Mouse (Mus musculus) hindbrain, embryonic 14.5 days (tissue): ENCODE results near the gene Gm9844. TPM values are rescaled to one million over a fixed set of nuclear protein-coding genes. Genes with fewer than 3 reads are reported as not detected.
A peak's percentile ranks its signal among the peaks of the same experiment; 100 is the strongest.
"Not testable (repeated sequence)": the region's sequence is repeated elsewhere in the genome, so short reads cannot be mapped to it uniquely, and the experiment has no call there.

Source experiments
- ATAC-seq: fragments of 200-750 bp; cut with Nextera tagmentation; 2 replicates; pipeline ENCODE4 v1.8.0; 2017; ENCODE audit warnings: moderate number of reproducible peaks, mild to moderate bottlenecking, moderate TSS enrichment, moderate library complexity; ENCODE audit not compliant: low FRiP score
- DNase-seq: peaks from one replicate; pipeline ENCODE4 v3.0.0-alpha.2; 2015; ENCODE audit warnings: low spot score
- H3K27ac ChIP-seq: fragments of 300-500 bp; sonication (generic); 2 replicates; pipeline ENCODE4 v1.5.1; 2014; ENCODE audit warnings: mild to moderate bottlenecking, moderate library complexity
- H3K27me3 ChIP-seq: fragments of 300-500 bp; sonication (generic); 2 replicates; pipeline ENCODE4 v1.6.1; 2014; ENCODE audit warnings: mild to moderate bottlenecking, low read length, mixed read lengths; ENCODE audit not compliant: control insufficient read depth, insufficient read depth
- H3K36me3 ChIP-seq: fragments of 300-500 bp; sonication (generic); replicated peaks from 2 replicates; pipeline ENCODE4 v1.6.1; 2014; ENCODE audit not compliant: control insufficient read depth, insufficient read depth
- H3K4me1 ChIP-seq: fragments of 300-500 bp; sonication (generic); replicated peaks from 2 replicates; pipeline ENCODE4 v1.6.1; 2014; ENCODE audit warnings: antibody characterized with exemption, low read length, mixed read lengths; ENCODE audit not compliant: control insufficient read depth, insufficient read depth
- H3K4me2 ChIP-seq: fragments of 300-500 bp; sonication (generic); replicated peaks from 2 replicates; pipeline ENCODE4 v1.6.1; 2014; ENCODE audit warnings: mild to moderate bottlenecking, moderate library complexity
- H3K4me3 ChIP-seq: fragments of 300-500 bp; sonication (generic); replicated peaks from 2 replicates; pipeline ENCODE4 v1.5.1; 2014; ENCODE audit warnings: mild to moderate bottlenecking, low read length
- H3K9ac ChIP-seq: fragments of 300-500 bp; sonication (generic); 2 replicates; pipeline ENCODE4 v1.6.1; 2014
- H3K9me3 ChIP-seq: fragments of 300-500 bp; sonication (generic); 2 replicates; pipeline ENCODE4 v1.6.1; 2016; ENCODE audit warnings: low read length; ENCODE audit not compliant: control insufficient read depth
- WGBS: fragments of 180-500 bp; shearing (Covaris S2); extraction: QIAGEN DNeasy Blood & Tissue Kit; methylation state at CpG from one replicate; pipeline ENCODE4 v1.1.7; 2014; 5-methylcytosine and 5-hydroxymethylcytosine counted together
- polyA plus RNA-seq: library from polyadenylated mRNA; unstranded; fragments of >200 nt; fragmentation: Nextera tagmentation; extraction: Ambion mirVana; gene quantifications from 2 replicates; pipeline ENCODE4 v1.2.1, GENCODE M21; 2014

Gm9844 gene
- polyA plus RNA-seq, 1 experiment from 2014 or later, result 37.5 TPM

GRCm38 (mm10) chr7:24895749-24896148, 33.7 kb downstream of the Gm9844 start:
- H3K4me2 ChIP-seq, H3K4me3 ChIP-seq, DNase-seq, H3K9me3 ChIP-seq, ATAC-seq, H3K27me3 ChIP-seq, H3K27ac ChIP-seq, H3K4me1 ChIP-seq, H3K9ac ChIP-seq: not testable (repeated sequence)
- 96% methylated on average over 2 of the region's 2 CpGs for WGBS
- peaks cover 11% of the 10 kb centered on the region; the same call in 1 of the 2 replicates for H3K36me3 ChIP-seq

DNA sequence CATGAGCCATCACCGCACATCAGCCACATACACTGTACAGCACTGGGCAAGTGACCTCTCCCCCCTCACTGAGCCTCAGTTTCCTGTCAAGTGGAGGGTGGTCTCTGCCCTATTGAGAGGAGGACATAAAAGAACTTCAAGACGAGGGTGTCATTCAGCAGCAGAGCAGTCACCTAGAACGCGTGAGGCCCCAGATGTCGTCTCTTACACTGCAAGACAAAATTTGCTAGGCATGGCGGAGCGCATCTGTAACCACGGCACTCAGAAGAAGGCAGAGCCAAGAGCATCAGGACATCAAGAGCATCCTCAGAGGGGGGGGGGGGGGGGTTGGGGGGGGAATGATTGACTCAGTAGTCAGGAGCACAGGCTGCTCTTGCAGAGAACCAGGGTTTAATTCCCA, 34.3 kb downstream of the Gm9844 start:
- Histone ChIP-seq H3K4me2 (no peak overlapping the region), H3K4me3 (no peak overlapping the region), H3K27ac (no peak overlapping the region), H3K9me3 (no peaks in the 10 kb centered on the region), H3K36me3 (peaks cover 5% of the 10 kb centered on the region; the same call in 1 of the 2 replicates), H3K27me3 (no peaks in the 10 kb centered on the region), H3K4me1 (no peaks in the 10 kb centered on the region), H3K9ac (no peak overlapping the region)
- ATAC-seq (no peak), DNase-seq (no peak)
- 66% methylated on average over 8 of the region's 8 CpGs for WGBS

DNA sequence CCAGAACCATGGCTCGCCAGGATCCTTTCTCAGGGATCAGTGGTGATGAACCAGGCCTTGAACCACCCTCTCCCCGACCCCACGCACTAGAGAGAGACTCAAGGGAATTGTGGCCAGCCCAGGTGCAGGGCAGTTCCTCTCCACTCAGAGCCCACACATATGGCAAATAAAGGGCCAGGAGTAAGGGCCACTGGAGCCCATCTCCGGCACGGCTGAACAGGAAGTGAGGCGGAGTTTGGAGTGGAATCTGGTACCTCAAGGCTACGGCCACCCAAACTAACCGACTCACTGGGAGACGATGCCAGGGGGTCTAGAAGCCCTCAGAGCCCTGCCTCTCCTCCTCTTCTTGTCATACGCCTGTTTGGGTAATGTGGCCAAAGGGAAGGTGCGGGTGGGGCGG, 35.2 kb downstream of the Gm9844 start, which contains the start of gene Cd79a:
Gene Cd79a (plus strand): TSS at position 158 of the 400 bp plus-strand sequence.
- Histone ChIP-seq H3K27ac (no peak within 1 kb of the TSS), H3K4me3 (no peak within 1 kb of the TSS), H3K4me2 (no peak within 1 kb of the TSS), H3K9ac (no peak within 1 kb of the TSS), H3K27me3 (no peaks in the 10 kb centered on the region), H3K4me1 (no peaks in the 10 kb centered on the region), H3K9me3 (no peaks in the 10 kb centered on the region), H3K36me3 (peaks cover 4% of the 10 kb centered on the region; the same call in 1 of the 2 replicates)
- DNase-seq (no peak), ATAC-seq (no peak)
- 87% methylated on average over 12 of the region's 12 CpGs for WGBS

DNA sequence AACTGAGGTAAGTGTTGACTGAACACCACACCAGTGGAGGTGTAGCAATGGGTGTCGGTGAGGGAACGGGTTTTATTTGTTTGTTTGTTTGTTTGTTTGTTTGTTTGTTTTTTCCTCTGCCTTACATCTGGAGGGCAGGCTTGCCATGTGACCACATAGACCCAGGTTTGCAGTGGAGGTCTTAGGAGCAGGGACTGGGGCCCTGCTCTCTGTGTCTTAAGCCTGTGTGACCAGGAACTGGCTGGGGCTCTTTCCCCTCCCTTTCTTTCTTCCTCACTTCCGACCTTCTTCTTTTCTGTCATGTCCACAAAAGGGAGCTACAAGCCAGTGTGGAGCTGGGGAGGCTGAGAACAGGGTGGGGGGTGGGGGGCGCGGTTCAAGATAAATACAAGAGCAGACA, 35.9 kb downstream of the Gm9844 start:
- H3K4me2 ChIP-seq, result no peak overlapping the region
- no peak for DNase-seq
- no peak overlapping the region for H3K27ac ChIP-seq
- no peak overlapping the region for H3K4me3 ChIP-seq
- no peak for ATAC-seq
- no peaks in the 10 kb centered on the region for H3K36me3 ChIP-seq
- no peaks in the 10 kb centered on the region for H3K4me1 ChIP-seq
- H3K27me3 ChIP-seq, result no peaks in the 10 kb centered on the region
- H3K9ac ChIP-seq, result no peak overlapping the region
- H3K9me3 ChIP-seq, result no peaks in the 10 kb centered on the region
- WGBS, result 70% methylated on average over 5 of the region's 5 CpGs

- no peak overlapping the region for H3K4me2 ChIP-seq
- no peaks in the 10 kb centered on the region for H3K27me3 ChIP-seq
- no peak for ATAC-seq
- H3K36me3 ChIP-seq, result no peaks in the 10 kb centered on the region
- DNase-seq, result no peak
- H3K4me1 ChIP-seq, result peaks cover 18% of the 10 kb centered on the region
- no peak overlapping the region for H3K27ac ChIP-seq
- no peaks in the 10 kb centered on the region for H3K9me3 ChIP-seq
- WGBS, result 74% methylated on average over 6 of the region's 6 CpGs
- no peak overlapping the region for H3K4me3 ChIP-seq
- no peak overlapping the region for H3K9ac ChIP-seq
These were observed 39.1 kb downstream of the Gm9844 start for GRCm38 (mm10) chr7:24901114-24901513.

- WGBS, result 87% methylated on average over 1 of the region's 1 CpGs
- H3K36me3 ChIP-seq, result no peaks in the 10 kb centered on the region
- no peak overlapping the region for H3K27ac ChIP-seq
- no peak overlapping the region for H3K4me2 ChIP-seq
- no peak overlapping the region for H3K9ac ChIP-seq
- ATAC-seq (no peak), DNase-seq (no peak)
- no peaks in the 10 kb centered on the region for H3K27me3 ChIP-seq
- no peak overlapping the region for H3K4me3 ChIP-seq
- peaks cover 23% of the 10 kb centered on the region for H3K4me1 ChIP-seq
- no peaks in the 10 kb centered on the region for H3K9me3 ChIP-seq
These were observed 39.8 kb downstream of the Gm9844 start for GRCm38 (mm10) chr7:24901842-24902241.

DNA sequence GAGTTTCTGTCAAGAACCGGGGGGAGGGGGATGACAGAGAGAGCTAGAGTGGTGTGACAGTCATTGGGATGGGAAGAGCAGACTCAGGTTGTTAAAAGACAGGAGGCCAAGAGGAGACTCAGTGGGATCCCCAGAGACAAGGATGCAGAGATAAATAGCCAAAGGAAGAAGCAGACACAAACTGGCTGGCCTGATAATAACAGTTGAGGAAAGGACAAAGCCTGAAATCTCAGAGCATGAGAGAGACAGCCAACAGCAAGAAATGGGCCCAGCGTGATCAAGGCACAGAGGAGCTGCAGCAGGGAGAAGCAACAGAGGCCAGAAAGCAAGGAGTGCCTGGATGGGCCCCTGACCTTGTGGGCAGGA, 40.2 kb downstream of the Gm9844 start:
- Histone ChIP-seq H3K9ac (peak overlapping the region; percentile 64), H3K4me3 (peak overlapping the region; percentile 56), H3K9me3 (no peaks in the 10 kb centered on the region), H3K27ac (peak overlapping the region; percentile 28; the same call in 1 of the 2 replicates), H3K27me3 (no peaks in the 10 kb centered on the region), H3K4me2 (peak overlapping the region; percentile 86), H3K36me3 (no peaks in the 10 kb centered on the region), H3K4me1 (peaks cover 23% of the 10 kb centered on the region)
- WGBS, result 61% methylated on average over 2 of the region's 2 CpGs
- ATAC-seq (no peak), DNase-seq (no peak)

DNA sequence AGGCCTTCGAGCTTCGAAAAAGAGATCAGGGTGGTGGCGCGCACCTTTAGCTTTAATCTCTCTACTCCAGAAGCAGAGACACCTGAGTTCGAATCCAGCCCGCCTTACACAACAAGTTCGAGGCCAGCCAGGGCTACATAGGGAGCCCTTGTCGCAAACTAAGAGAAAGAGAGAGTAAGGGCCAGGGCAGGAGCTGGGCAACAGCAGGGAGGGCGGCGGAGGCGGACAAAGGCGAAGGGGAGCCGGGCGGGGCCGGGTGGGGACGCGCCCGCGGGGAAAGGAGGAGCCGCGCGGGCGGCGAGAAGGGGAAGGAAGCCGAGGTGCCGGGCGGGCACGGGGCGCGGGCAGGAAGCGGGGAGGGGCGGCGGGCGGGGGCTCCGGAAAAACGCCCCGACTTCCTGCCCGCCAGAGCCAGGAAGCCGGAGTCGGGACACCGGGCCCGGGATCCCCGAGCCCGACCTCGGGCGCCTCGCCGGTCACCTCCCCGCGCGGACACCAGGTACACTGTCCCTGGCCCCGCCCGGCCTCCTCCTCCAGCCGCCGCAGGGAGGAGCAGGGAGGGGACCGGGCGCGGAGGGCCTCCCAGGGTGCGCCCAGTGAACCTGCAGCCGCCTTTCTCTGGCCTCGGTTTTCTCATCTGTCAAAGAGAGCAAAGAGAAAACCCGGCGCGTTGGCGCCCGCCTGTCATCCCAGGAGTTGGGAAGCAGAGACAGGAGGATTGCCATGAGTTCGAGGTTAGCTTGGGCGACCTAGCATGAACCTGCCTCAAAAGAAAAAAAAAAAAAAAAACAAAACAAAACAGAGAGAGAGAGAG, 40.8 kb downstream of the Gm9844 start, which contains the start of gene Arhgef1:
Gene Arhgef1 (plus strand): TSS at position 283 of the 814 bp plus-strand sequence.
- H3K4me3 ChIP-seq, result peak within 1 kb of the TSS; percentile 56
- peak within 1 kb of the TSS; percentile 64 for H3K9ac ChIP-seq
- WGBS, result 7% methylated on average over 51 of the region's 68 CpGs
- no peaks in the 10 kb centered on the region for H3K36me3 ChIP-seq
- peak within 1 kb of the TSS; percentile 28; the same call in 1 of the 2 replicates for H3K27ac ChIP-seq
- H3K9me3 ChIP-seq, result no peaks in the 10 kb centered on the region
- DNase-seq (no peak), ATAC-seq (no peak)
- peaks cover 23% of the 10 kb centered on the region for H3K4me1 ChIP-seq
- peak within 1 kb of the TSS; percentile 86 for H3K4me2 ChIP-seq
- no peaks in the 10 kb centered on the region for H3K27me3 ChIP-seq

- H3K27ac ChIP-seq, result no peak overlapping the region; the same call in 1 of the 2 replicates
- ATAC-seq (no peak), DNase-seq (no peak)
- peaks cover 23% of the 10 kb centered on the region for H3K4me1 ChIP-seq
- H3K4me2 ChIP-seq, result peak overlapping the region; percentile 86
- WGBS, result 47% methylated on average over 10 of the region's 10 CpGs
- H3K27me3 ChIP-seq, result no peaks in the 10 kb centered on the region
- no peaks in the 10 kb centered on the region for H3K36me3 ChIP-seq
- no peak overlapping the region for H3K9ac ChIP-seq
- H3K9me3 ChIP-seq, result no peaks in the 10 kb centered on the region
- peak overlapping the region; percentile 56 for H3K4me3 ChIP-seq
These were observed 41.4 kb downstream of the Gm9844 start for GRCm38 (mm10) chr7:24903444-24903825.
